ENCODE assay signal across 23 mouse cellular contexts in the genomic region with DNA sequence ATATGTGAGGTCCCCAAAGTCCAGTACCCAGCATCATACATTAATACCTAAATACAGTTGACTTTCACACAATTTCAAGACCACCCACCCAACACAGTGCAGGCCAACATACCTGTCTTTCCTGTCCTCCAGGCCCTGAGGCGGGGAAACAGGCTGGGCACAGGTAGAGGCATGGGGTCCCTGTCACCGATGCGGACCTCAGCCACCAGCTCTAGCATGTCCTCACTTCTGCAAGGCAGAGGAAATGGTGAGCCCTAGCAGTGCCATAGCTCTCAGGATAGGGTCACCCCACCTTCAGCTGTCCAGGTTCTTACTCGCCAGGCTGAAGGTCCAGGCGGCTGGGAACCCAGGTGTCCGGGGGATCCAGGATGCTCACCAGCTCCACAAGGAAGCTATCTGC. TPM values are rescaled to one million over a fixed set of nuclear protein-coding genes. Genes with fewer than 3 reads are reported as not detected.
DNase-seq lines count a peak whose midpoint lies in the region; ATAC-seq lines count a peak whose summit lies in the region.
"Had no signal": no experiment of that assay in that cellular context is flagged by ENCODE, and none has a peak within 500 bp of the region (broad histone marks: within the 10 kb centered on the region; RNA-seq: fewer than 3 reads in every experiment).

No protein-coding gene starts in this region.

- peak overlapping the region; percentile 1; the same call in 1 of the 2 replicates for H3K4me3 ChIP-seq in forebrain, embryonic 13.5 days
- H3K4me3 ChIP-seq in forebrain, embryonic 11.5 days (ENCODE audit: low read depth, low read length): no peak overlapping the region
- no peak overlapping the region for H3K4me3 ChIP-seq in heart, embryonic 10.5 days
- H3K4me3 ChIP-seq: embryonic facial prominence, embryonic 13.5 days; embryonic facial prominence, embryonic 15.5 days; erythroblast, embryonic 14.5 days had no signal

- WGBS in forebrain, embryonic 13.5 days: 96% methylated on average over 6 of the region's 6 CpGs
- WGBS in forebrain, embryonic 11.5 days: 96% methylated on average over 6 of the region's 6 CpGs
- WGBS in heart, embryonic 10.5 days: 93% methylated on average over 6 of the region's 6 CpGs

- no peak overlapping the region for H3K27ac ChIP-seq in forebrain, embryonic 13.5 days
- no peak overlapping the region for H3K27ac ChIP-seq in forebrain, embryonic 11.5 days (ENCODE audit: low read depth, low read length)
- H3K27ac ChIP-seq in heart, embryonic 10.5 days: 0 out of 2 replicates have a peak overlapping the region, but pooled peaks have one; percentile 31
- H3K27ac ChIP-seq: embryonic facial prominence, embryonic 13.5 days; embryonic facial prominence, embryonic 15.5 days had no signal

- no peaks in the 10 kb centered on the region for H3K27me3 ChIP-seq in forebrain, embryonic 13.5 days
- H3K27me3 ChIP-seq in forebrain, embryonic 11.5 days (ENCODE audit: control insufficient read depth, insufficient read depth, low read length): no peaks in the 10 kb centered on the region
- H3K27me3 ChIP-seq in heart, embryonic 10.5 days (ENCODE audit: insufficient read depth, poor library complexity, severe bottlenecking): no peaks in the 10 kb centered on the region
- H3K27me3 ChIP-seq: CH12.LX; embryonic facial prominence, embryonic 13.5 days; embryonic facial prominence, embryonic 15.5 days; Patski had no signal

- H3K9me3 ChIP-seq in forebrain, embryonic 13.5 days (replicated peaks): no peaks in the 10 kb centered on the region
- H3K9me3 ChIP-seq in forebrain, embryonic 11.5 days (ENCODE audit: control insufficient read depth, low read length): no peaks in the 10 kb centered on the region
- no peaks in the 10 kb centered on the region for H3K9me3 ChIP-seq in heart, embryonic 10.5 days
- H3K9me3 ChIP-seq: embryonic facial prominence, embryonic 13.5 days; embryonic facial prominence, embryonic 15.5 days had no signal

- H3K36me3 ChIP-seq in forebrain, embryonic 13.5 days (ENCODE audit: poor library complexity, severe bottlenecking): peaks cover 65% of the 10 kb centered on the region
- H3K36me3 ChIP-seq in forebrain, embryonic 11.5 days (ENCODE audit: control insufficient read depth, insufficient read depth, low read length): peaks cover 27% of the 10 kb centered on the region
- peaks cover 64% of the 10 kb centered on the region for H3K36me3 ChIP-seq in heart, embryonic 10.5 days

- no peak overlapping the region for H3K4me2 ChIP-seq in forebrain, embryonic 13.5 days
- no peak overlapping the region for H3K4me2 ChIP-seq in forebrain, embryonic 11.5 days (ENCODE audit: low read depth, low read length, severe bottlenecking)
- H3K4me2 ChIP-seq: embryonic facial prominence, embryonic 13.5 days; embryonic facial prominence, embryonic 15.5 days had no signal

- peak; percentile 36 for DNase-seq in cerebellum, adult 9-11 months
- no peak for DNase-seq in cerebellum, postnatal 25 days
- no peak for DNase-seq in forebrain, embryonic 11.5 days (ENCODE audit: low spot score)
- DNase-seq in heart, embryonic 10.5 days (ENCODE audit: low spot score): no peak
- DNase-seq in heart, adult 8-10 months (ENCODE audit: low spot score): no peak
- no peak for DNase-seq in neural tube, embryonic 10.5 days (ENCODE audit: extremely low spot score, low spot score)
- DNase-seq: adrenal gland, adult 8-10 months; adrenal gland, postnatal 14 days; adrenal gland, postnatal 36 days; B cell, adult 2 months; cerebellum, adult 2 months; cerebellum, adult 9-10 months; cerebellum, postnatal 14 days had no signal

- H3K9ac ChIP-seq in forebrain, embryonic 13.5 days: no peak overlapping the region
- no peak overlapping the region for H3K9ac ChIP-seq in forebrain, embryonic 11.5 days (ENCODE audit: low read length)
- H3K9ac ChIP-seq: embryonic facial prominence, embryonic 13.5 days; embryonic facial prominence, embryonic 15.5 days had no signal

- no peak for ATAC-seq in forebrain, embryonic 13.5 days
- ATAC-seq in forebrain, embryonic 11.5 days (replicated peaks; ENCODE audit: low FRiP score): no peak
- ATAC-seq: activated CD4-positive, CD25-positive, alpha-beta regulatory T cell, adult 4 months; CD4-positive, CD25-positive, alpha-beta regulatory T cell, adult 4 months; forebrain, embryonic 14.5 days; forebrain, embryonic 16.5 days; Patski had no signal

- H3K4me1 ChIP-seq in forebrain, embryonic 13.5 days: peaks cover 24% of the 10 kb centered on the region
- H3K4me1 ChIP-seq in forebrain, embryonic 11.5 days (replicated peaks; ENCODE audit: control insufficient read depth, insufficient read depth, low read length): peaks cover 5% of the 10 kb centered on the region; the same call in 1 of the 2 replicates
- H3K4me1 ChIP-seq in heart, embryonic 10.5 days: peaks cover 16% of the 10 kb centered on the region; the same call in 1 of the 2 replicates

RNA-seq across cellular contexts. Expression of a gene that starts 4.2 kb away (rescaled TPM):
- polyA plus RNA-seq in forebrain, embryonic 13.5 days (2015; fragmentation: Nextera tagmentation; extraction: Ambion mirVana): 35.8 and 38.9 TPM in 2 replicates
- polyA plus RNA-seq in forebrain, embryonic 11.5 days (2014; fragmentation: Nextera tagmentation; extraction: Ambion mirVana): 59.9 and 60.2 TPM in 2 replicates
- 40.5 and 41.0 TPM in 2 replicates for polyA plus RNA-seq in heart, embryonic 10.5 days (2016; fragmentation: Nextera tagmentation; extraction: Ambion mirVana)
- 10 to 100 TPM; 46.8 to 56.2 (median 49.7) TPM for total RNA-seq in heart, adult 8-10 months (2022)

RNA-seq across cellular contexts. Expression of a gene that starts 5.8 kb away (rescaled TPM):
- polyA plus RNA-seq in forebrain, embryonic 13.5 days (2015; fragmentation: Nextera tagmentation; extraction: Ambion mirVana): 9.4 and 10.2 TPM in 2 replicates
- 15.5 and 16.6 TPM in 2 replicates for polyA plus RNA-seq in forebrain, embryonic 11.5 days (2014; fragmentation: Nextera tagmentation; extraction: Ambion mirVana)
- polyA plus RNA-seq in heart, embryonic 10.5 days (2016; fragmentation: Nextera tagmentation; extraction: Ambion mirVana): 50.5 and 57.5 TPM in 2 replicates
- 10 to 100 TPM; 40.2 to 49.8 (median 44.1) TPM for total RNA-seq in heart, adult 8-10 months (2022)

RNA-seq across cellular contexts. Expression of a gene that starts 13.5 kb away (rescaled TPM):
- 40.5 and 45.6 TPM in 2 replicates for polyA plus RNA-seq in forebrain, embryonic 13.5 days (2015; fragmentation: Nextera tagmentation; extraction: Ambion mirVana)
- 70.6 and 74.9 TPM in 2 replicates for polyA plus RNA-seq in forebrain, embryonic 11.5 days (2014; fragmentation: Nextera tagmentation; extraction: Ambion mirVana)
- 44.9 and 57.9 TPM in 2 replicates for polyA plus RNA-seq in heart, embryonic 10.5 days (2016; fragmentation: Nextera tagmentation; extraction: Ambion mirVana)
- total RNA-seq in heart, adult 8-10 months (2022): 10 to 100 TPM in 3 of 4 experiments, 1 to 10 TPM in 1; 8.6 to 13.5 (median 11.0) TPM

RNA-seq across cellular contexts. Expression of a gene that starts 14.6 kb away (rescaled TPM):
- polyA plus RNA-seq in forebrain, embryonic 13.5 days (2015; fragmentation: Nextera tagmentation; extraction: Ambion mirVana): 67.9 and 72.7 TPM in 2 replicates
- 75.3 and 86.0 TPM in 2 replicates for polyA plus RNA-seq in forebrain, embryonic 11.5 days (2014; fragmentation: Nextera tagmentation; extraction: Ambion mirVana)
- polyA plus RNA-seq in heart, embryonic 10.5 days (2016; fragmentation: Nextera tagmentation; extraction: Ambion mirVana): 61.8 and 71.1 TPM in 2 replicates
- 10 to 100 TPM; 23.2 to 31.9 (median 27.0) TPM for total RNA-seq in heart, adult 8-10 months (2022)

RNA-seq across cellular contexts. Expression of a gene that starts 25.6 kb away (rescaled TPM):
- 815 and 859 TPM in 2 replicates for polyA plus RNA-seq in forebrain, embryonic 13.5 days (2015; fragmentation: Nextera tagmentation; extraction: Ambion mirVana)
- polyA plus RNA-seq in forebrain, embryonic 11.5 days (2014; fragmentation: Nextera tagmentation; extraction: Ambion mirVana): 286 and 301 TPM in 2 replicates
- 563 and 740 TPM in 2 replicates for polyA plus RNA-seq in heart, embryonic 10.5 days (2016; fragmentation: Nextera tagmentation; extraction: Ambion mirVana)
- total RNA-seq in heart, adult 8-10 months (2022): 100 to 1,000 TPM in 2 of 4 experiments, 10 to 100 TPM in 2; 88.3 to 107 (median 102) TPM
